Mouse (Mus musculus): ENCODE results near the gene Aplnr. TPM values are rescaled to one million over a fixed set of nuclear protein-coding genes. Genes with fewer than 3 reads are reported as not detected.
A peak's percentile ranks its signal among the peaks of the same experiment; 100 is the strongest.

Aplnr gene
- polyA plus RNA-seq, 1 experiment from 2014 or later: 28.0 TPM

DNA sequence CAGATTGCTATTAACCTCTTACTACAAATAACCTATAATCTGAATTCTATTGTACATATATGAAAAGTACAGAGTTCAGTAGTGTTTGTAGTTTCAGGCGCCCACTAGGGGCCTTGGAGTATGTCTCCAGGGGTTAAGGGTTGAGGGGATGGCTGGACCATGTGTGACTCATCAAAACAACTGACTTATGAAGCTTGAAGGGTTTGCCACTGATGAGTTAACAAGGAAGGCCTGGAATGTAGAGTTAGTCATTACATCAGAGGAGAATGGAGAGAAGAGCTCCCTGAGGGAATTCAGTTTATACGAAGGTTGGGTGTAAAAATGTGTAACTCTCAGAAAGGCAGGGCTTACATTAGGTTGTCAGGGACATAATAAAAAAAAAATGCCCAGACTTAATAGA, 38.0 kb upstream of the Aplnr start:
- no peaks in the 10 kb centered on the region for H3K27me3 ChIP-seq (ENCODE audit: control insufficient read depth, insufficient read depth, low read length)
- H3K9me3 ChIP-seq (ENCODE audit: control insufficient read depth, low read length): no peaks in the 10 kb centered on the region
- no peak for ATAC-seq (ENCODE audit: low FRiP score, low TSS enrichment)
- peaks cover 2% of the 10 kb centered on the region; the same call in 1 of the 2 replicates for H3K4me1 ChIP-seq (replicated peaks; ENCODE audit: control insufficient read depth, insufficient read depth)
- no peak overlapping the region for H3K9ac ChIP-seq (ENCODE audit: low read length)
- WGBS: 64% methylated on average over 2 of the region's 2 CpGs
- H3K4me3 ChIP-seq (ENCODE audit: low read depth, low read length): no peak overlapping the region
- H3K27ac ChIP-seq (replicated peaks): no peak overlapping the region
- DNase-seq (ENCODE audit: low spot score): no peak
- TF ChIP-seq CTCF (IDR thresholded peaks at IDR 0.05; ENCODE audit: low read depth) (no peak), EP300 (optimal IDR thresholded peaks at IDR 0.05) (no peak)
- no peak overlapping the region for H3K4me2 ChIP-seq (replicated peaks; ENCODE audit: low read depth)
- no peaks in the 10 kb centered on the region for H3K36me3 ChIP-seq (ENCODE audit: control insufficient read depth, insufficient read depth, low read length)

DNA sequence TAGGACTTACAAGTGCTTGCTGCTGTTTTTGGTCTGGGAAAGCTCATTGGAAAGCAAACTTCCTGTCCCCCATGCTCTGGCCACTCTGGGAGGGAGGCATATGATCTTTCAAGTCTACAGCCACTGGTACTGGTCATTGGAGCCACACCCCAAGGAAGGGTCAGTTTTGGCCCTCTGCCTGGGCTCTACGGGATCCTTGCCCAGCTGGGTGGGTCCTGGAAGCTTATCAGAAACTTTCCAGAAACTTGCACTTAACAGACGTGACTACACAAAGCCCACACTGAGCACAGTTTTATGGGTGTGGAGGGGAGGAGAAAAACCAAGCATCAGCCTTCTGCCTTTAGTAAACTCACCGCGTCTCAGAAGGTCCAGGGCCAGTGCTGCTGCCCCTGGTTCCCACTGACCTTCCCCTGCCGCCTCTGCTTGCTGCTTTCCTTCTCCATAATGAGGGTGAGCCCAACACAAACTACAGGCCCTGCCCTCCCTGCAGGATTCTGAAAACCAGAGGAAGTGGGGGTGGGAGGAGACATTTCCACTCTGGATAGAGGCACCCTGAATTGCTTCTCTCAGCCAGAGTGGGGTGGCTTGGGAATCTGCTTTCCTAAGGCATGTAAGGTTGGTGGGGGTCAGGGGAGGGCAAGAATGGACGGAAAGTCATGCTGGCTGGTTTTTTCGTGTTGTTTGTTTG, 37.1 kb upstream of the Aplnr start:
- Histone ChIP-seq H3K36me3 (ENCODE audit: control insufficient read depth, insufficient read depth, low read length) (no peaks in the 10 kb centered on the region), H3K9me3 (ENCODE audit: control insufficient read depth, low read length) (no peaks in the 10 kb centered on the region), H3K27me3 (ENCODE audit: control insufficient read depth, insufficient read depth, low read length) (no peaks in the 10 kb centered on the region), H3K9ac (ENCODE audit: low read length) (no peak overlapping the region), H3K4me2 (replicated peaks; ENCODE audit: low read depth) (peak overlapping the region; percentile 14; the same call in 1 of the 2 replicates), H3K27ac (replicated peaks) (peak overlapping the region; percentile 74), H3K4me1 (replicated peaks; ENCODE audit: control insufficient read depth, insufficient read depth) (peaks cover 2% of the 10 kb centered on the region; the same call in 1 of the 2 replicates), H3K4me3 (ENCODE audit: low read depth, low read length) (no peak overlapping the region)
- TF ChIP-seq CTCF (IDR thresholded peaks at IDR 0.05; ENCODE audit: low read depth) (no peak), EP300 (optimal IDR thresholded peaks at IDR 0.05) (no peak)
- 39% methylated on average over 7 of the region's 7 CpGs for WGBS
- peak; percentile 85 for DNase-seq (ENCODE audit: low spot score)
- peak; percentile 87 for ATAC-seq (ENCODE audit: low FRiP score, low TSS enrichment)

DNA sequence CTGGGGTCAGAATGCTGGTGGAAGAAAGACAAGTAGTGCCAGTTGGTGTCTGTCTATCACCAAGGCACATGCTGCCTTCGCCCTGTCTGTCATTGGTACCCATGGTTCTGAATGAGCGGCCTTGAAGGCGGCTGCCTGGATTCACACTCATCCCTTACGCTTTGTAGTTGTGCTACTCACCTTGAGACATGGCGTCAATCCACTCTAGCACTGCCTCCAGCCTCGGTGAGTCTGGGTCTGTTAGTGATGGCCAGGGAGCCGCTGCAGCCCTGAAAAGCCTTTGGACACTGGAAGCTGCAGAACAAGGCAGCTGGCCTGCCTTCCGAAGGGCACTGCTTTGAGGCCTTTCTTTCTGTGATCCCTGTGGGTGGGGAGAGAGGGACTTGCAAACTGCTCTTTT, 32.8 kb upstream of the Aplnr start:
- H3K36me3 ChIP-seq (ENCODE audit: control insufficient read depth, insufficient read depth, low read length): no peaks in the 10 kb centered on the region
- WGBS: 82% methylated on average over 8 of the region's 8 CpGs
- H3K4me2 ChIP-seq (replicated peaks; ENCODE audit: low read depth): no peak overlapping the region
- no peak overlapping the region for H3K4me3 ChIP-seq (ENCODE audit: low read depth, low read length)
- ATAC-seq (ENCODE audit: low FRiP score, low TSS enrichment) (no peak), DNase-seq (ENCODE audit: low spot score) (no peak)
- no peaks in the 10 kb centered on the region for H3K27me3 ChIP-seq (ENCODE audit: control insufficient read depth, insufficient read depth, low read length)
- peaks cover 8% of the 10 kb centered on the region for H3K4me1 ChIP-seq (replicated peaks; ENCODE audit: control insufficient read depth, insufficient read depth)
- no peaks in the 10 kb centered on the region for H3K9me3 ChIP-seq (ENCODE audit: control insufficient read depth, low read length)
- TF ChIP-seq CTCF (IDR thresholded peaks at IDR 0.05; ENCODE audit: low read depth) (no peak), EP300 (optimal IDR thresholded peaks at IDR 0.05) (no peak)
- H3K27ac ChIP-seq (replicated peaks): no peak overlapping the region
- no peak overlapping the region for H3K9ac ChIP-seq (ENCODE audit: low read length)

DNA sequence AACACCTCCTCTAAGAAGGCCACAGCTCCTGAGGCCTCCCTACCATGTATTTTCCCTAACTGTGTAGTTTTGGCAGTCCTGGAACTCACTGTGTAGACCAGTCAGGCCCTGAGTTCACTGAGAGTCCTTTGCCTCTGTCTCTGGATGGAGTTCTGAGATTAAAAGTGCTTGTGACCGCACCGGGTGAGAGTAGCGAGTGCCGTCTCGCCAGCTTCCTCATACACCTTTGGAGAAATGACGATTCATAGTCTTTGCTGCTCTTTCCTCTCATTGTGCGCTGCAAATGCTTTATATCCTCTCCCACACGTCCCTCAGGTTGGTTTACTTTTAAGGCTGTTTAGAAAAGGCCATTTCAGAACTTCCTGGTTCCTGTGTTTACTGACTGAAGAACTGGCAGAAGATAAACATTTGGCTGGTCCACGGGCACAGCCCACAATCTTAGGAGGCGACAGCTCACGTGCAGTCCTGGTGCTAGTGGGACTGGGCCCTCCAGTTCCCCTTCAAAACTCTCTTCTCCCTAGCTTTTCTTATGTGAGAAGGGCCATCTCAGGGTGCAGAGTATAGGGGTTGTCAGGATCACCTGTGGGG, 30.5 kb upstream of the Aplnr start:
- H3K9ac ChIP-seq (ENCODE audit: low read length): no peak overlapping the region
- no peaks in the 10 kb centered on the region for H3K9me3 ChIP-seq (ENCODE audit: control insufficient read depth, low read length)
- H3K36me3 ChIP-seq (ENCODE audit: control insufficient read depth, insufficient read depth, low read length): no peaks in the 10 kb centered on the region
- ATAC-seq (ENCODE audit: low FRiP score, low TSS enrichment) (peak; percentile 84), DNase-seq (ENCODE audit: low spot score) (peak; percentile 76)
- H3K4me2 ChIP-seq (replicated peaks; ENCODE audit: low read depth): no peak overlapping the region
- H3K27me3 ChIP-seq (ENCODE audit: control insufficient read depth, insufficient read depth, low read length): no peaks in the 10 kb centered on the region
- H3K27ac ChIP-seq (replicated peaks): peak overlapping the region; percentile 73
- peaks cover 6% of the 10 kb centered on the region; the same call in 1 of the 2 replicates for H3K4me1 ChIP-seq (replicated peaks; ENCODE audit: control insufficient read depth, insufficient read depth)
- TF ChIP-seq CTCF (IDR thresholded peaks at IDR 0.05; ENCODE audit: low read depth) (no peak), EP300 (optimal IDR thresholded peaks at IDR 0.05) (no peak)
- 24% methylated on average over 11 of the region's 11 CpGs for WGBS
- H3K4me3 ChIP-seq (ENCODE audit: low read depth, low read length): no peak overlapping the region

DNA sequence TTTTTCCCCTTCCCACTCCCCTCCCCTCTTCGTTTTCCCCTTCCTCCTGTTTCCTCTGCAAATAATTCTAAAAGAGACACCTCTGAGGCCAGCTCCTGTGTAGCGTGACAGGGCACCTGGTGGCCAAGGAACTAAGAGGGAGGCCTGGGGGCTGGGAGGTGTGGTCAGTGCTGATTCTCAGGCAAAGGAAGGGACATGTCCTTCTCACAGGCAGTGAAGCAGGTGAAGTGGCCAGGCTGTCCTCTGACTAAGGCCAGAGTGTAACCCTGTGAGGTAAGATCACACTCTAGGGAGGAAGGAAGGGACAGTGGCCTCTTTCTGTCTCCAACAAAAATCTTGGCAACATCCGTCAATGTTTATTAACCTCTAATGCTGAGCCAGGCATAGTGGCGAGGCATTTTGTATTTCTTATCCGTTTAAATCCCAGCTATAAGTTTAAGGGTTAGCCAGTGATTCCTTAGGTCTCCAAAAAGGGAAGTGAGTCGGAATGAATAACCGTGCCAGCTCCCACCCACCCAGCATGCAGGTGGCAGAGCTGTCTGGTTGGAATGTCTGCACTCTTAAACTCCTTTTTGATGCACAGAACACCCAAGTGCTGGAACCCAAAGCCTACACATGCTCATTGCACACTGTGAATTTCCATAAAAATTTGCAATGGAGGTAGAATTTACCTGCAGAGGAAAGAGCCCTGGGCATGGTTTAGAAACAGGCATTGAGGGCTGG, 29.8 kb upstream of the Aplnr start:
- H3K9ac ChIP-seq (ENCODE audit: low read length): no peak overlapping the region
- peak overlapping the region; percentile 73 for H3K27ac ChIP-seq (replicated peaks)
- peaks cover 6% of the 10 kb centered on the region; the same call in 1 of the 2 replicates for H3K4me1 ChIP-seq (replicated peaks; ENCODE audit: control insufficient read depth, insufficient read depth)
- WGBS: 36% methylated on average over 7 of the region's 7 CpGs
- H3K27me3 ChIP-seq (ENCODE audit: control insufficient read depth, insufficient read depth, low read length): no peaks in the 10 kb centered on the region
- DNase-seq (ENCODE audit: low spot score) (peak; percentile 36), ATAC-seq (ENCODE audit: low FRiP score, low TSS enrichment) (peak; percentile 23; the same call in 1 of the 2 replicates)
- no peak for TF ChIP-seq CTCF (IDR thresholded peaks at IDR 0.05; ENCODE audit: low read depth)
- no peak for TF ChIP-seq EP300 (optimal IDR thresholded peaks at IDR 0.05)
- H3K9me3 ChIP-seq (ENCODE audit: control insufficient read depth, low read length): no peaks in the 10 kb centered on the region
- no peaks in the 10 kb centered on the region for H3K36me3 ChIP-seq (ENCODE audit: control insufficient read depth, insufficient read depth, low read length)
- no peak overlapping the region for H3K4me2 ChIP-seq (replicated peaks; ENCODE audit: low read depth)
- H3K4me3 ChIP-seq (ENCODE audit: low read depth, low read length): no peak overlapping the region

Measured in stomach, postnatal 0 days (tissue).